Mouse (Mus musculus) right cerebral cortex, postnatal 4 days (tissue): ENCODE data around the gene Mfsd14a.

Experiments
- DNase-seq: peaks from one replicate; pipeline ENCODE4 v3.0.0-alpha.2; 2022

Mfsd14a gene

GRCm38 (mm10) chr3:116650698-116651097 is 11.8 kb downstream of the Mfsd14a start:
- no peak for DNase-seq

GRCm38 (mm10) chr3:116648805-116649204 is 13.7 kb downstream of the Mfsd14a start:
- no peak for DNase-seq

- no peak for DNase-seq
Measured at GRCm38 (mm10) chr3:116646387-116646786, 16.1 kb downstream of the Mfsd14a start.

- no peak for DNase-seq
Measured at GRCm38 (mm10) chr3:116642373-116642772, 20.1 kb downstream of the Mfsd14a start.

GRCm38 (mm10) chr3:116641811-116642371 is 20.6 kb downstream of the Mfsd14a start:
- DNase-seq = no peak

- DNase-seq = no peak
Measured at GRCm38 (mm10) chr3:116640024-116640423, 22.5 kb downstream of the Mfsd14a start.

- no peak for DNase-seq
Measured at GRCm38 (mm10) chr3:116638572-116638971, 23.9 kb downstream of the Mfsd14a start.

GRCm38 (mm10) chr3:116637693-116638476 is 24.6 kb downstream of the Mfsd14a start:
- no peak for DNase-seq

- DNase-seq = no peak
Measured at GRCm38 (mm10) chr3:116635799-116636198, 26.7 kb downstream of the Mfsd14a start.

GRCm38 (mm10) chr3:116634853-116635252 is 27.6 kb downstream of the Mfsd14a start:
- DNase-seq = no peak

- no peak for DNase-seq
Measured at GRCm38 (mm10) chr3:116634091-116634490, 28.4 kb downstream of the Mfsd14a start.

GRCm38 (mm10) chr3:116632971-116633370 is 29.5 kb downstream of the Mfsd14a start:
- no peak for DNase-seq

- DNase-seq = no peak
Measured at GRCm38 (mm10) chr3:116631459-116631858, 31.0 kb downstream of the Mfsd14a start.

- no peak for DNase-seq
Measured at GRCm38 (mm10) chr3:116622641-116623040, 39.8 kb downstream of the Mfsd14a start.

- no peak for DNase-seq
Measured at GRCm38 (mm10) chr3:116620636-116621370, 41.7 kb downstream of the Mfsd14a start.

- DNase-seq = no peak
Measured at GRCm38 (mm10) chr3:116618855-116619254, 43.6 kb downstream of the Mfsd14a start.

- no peak for DNase-seq
Measured at GRCm38 (mm10) chr3:116615318-116616068, 47.0 kb downstream of the Mfsd14a start.

- DNase-seq = no peak
Measured at GRCm38 (mm10) chr3:116614295-116614892, 48.1 kb downstream of the Mfsd14a start, which contains the start of gene Trmt13. Gene Trmt13, minus strand, starts transcription at chr3:116614587.

- no peak for DNase-seq
Measured at GRCm38 (mm10) chr3:116604570-116604969, 57.9 kb downstream of the Mfsd14a start.

GRCm38 (mm10) chr3:116601781-116602180 is 60.7 kb downstream of the Mfsd14a start:
- no peak for DNase-seq

GRCm38 (mm10) chr3:116601005-116601404 is 61.5 kb downstream of the Mfsd14a start:
- no peak for DNase-seq

GRCm38 (mm10) chr3:116599705-116600104 is 62.8 kb downstream of the Mfsd14a start:
- no peak for DNase-seq

- no peak for DNase-seq
Measured at GRCm38 (mm10) chr3:116595603-116595991, 66.9 kb downstream of the Mfsd14a start.
